Mouse (Mus musculus) heart, postnatal 0 days (tissue): ENCODE measurements around the gene Zfp937. TPM values are rescaled to one million over a fixed set of nuclear protein-coding genes. Genes with fewer than 3 reads are reported as not detected.
"Not testable (repeated sequence)": the region's sequence is repeated elsewhere in the genome, so short reads cannot be mapped to it uniquely, and the experiment has no call there.

ENCODE experiments used
- ATAC-seq: fragments of 200-750 bp; cut with Nextera tagmentation; 2 replicates; pipeline ENCODE4 v1.8.0; 2017; ENCODE audit warnings: low read depth, moderate number of reproducible peaks, moderate library complexity; ENCODE audit not compliant: insufficient read depth
- DNase-seq: peaks from one replicate; pipeline ENCODE4 v3.0.0-alpha.2; 2016; ENCODE audit warnings: low spot score
- H3K27ac ChIP-seq: fragments of 300-500 bp; sonication (generic); 2 replicates; pipeline ENCODE4 v1.5.1; 2014; ENCODE audit warnings: low read depth, mild to moderate bottlenecking
- H3K27me3 ChIP-seq: fragments of 300-500 bp; sonication (generic); 2 replicates; pipeline ENCODE4 v1.6.1; 2014; ENCODE audit warnings: low read length, mixed read lengths; ENCODE audit not compliant: control insufficient read depth, insufficient read depth
- H3K36me3 ChIP-seq: fragments of 300-500 bp; sonication (generic); replicated peaks from 2 replicates; pipeline ENCODE4 v1.6.1; 2014; ENCODE audit warnings: low read length, mixed read lengths; ENCODE audit not compliant: control insufficient read depth, insufficient read depth
- H3K4me1 ChIP-seq: fragments of 300-500 bp; sonication (generic); 2 replicates; pipeline ENCODE4 v1.6.1; 2014; ENCODE audit warnings: antibody characterized with exemption; ENCODE audit not compliant: control insufficient read depth, insufficient read depth
- H3K4me2 ChIP-seq: fragments of 300-500 bp; sonication (generic); 2 replicates; pipeline ENCODE4 v1.6.1; 2014; ENCODE audit warnings: low read depth, mild to moderate bottlenecking, low read length, moderate library complexity
- H3K4me3 ChIP-seq: fragments of 300-500 bp; sonication (generic); 2 replicates; pipeline ENCODE4 v1.5.1; 2014; ENCODE audit warnings: low read depth, low read length
- H3K9ac ChIP-seq: fragments of 300-500 bp; sonication (generic); replicated peaks from 2 replicates; pipeline ENCODE4 v1.6.1; 2014; ENCODE audit warnings: low read depth, low read length, mixed read lengths
- H3K9me3 ChIP-seq: fragments of 300-500 bp; sonication (generic); replicated peaks from 2 replicates; pipeline ENCODE4 v1.6.1; 2016; ENCODE audit warnings: low read length; ENCODE audit not compliant: control insufficient read depth
- CTCF ChIP-seq: IDR thresholded peaks from 2 replicates; pipeline ENCODE4 v1.5.1; 2016; ENCODE audit warnings: antibody characterized with exemption, control low read depth, low read depth
- EP300 ChIP-seq: IDR thresholded peaks from 2 replicates; pipeline ENCODE4 v1.6.1; 2016; ENCODE audit warnings: antibody characterized with exemption, low read depth
- WGBS: fragments of 180-500 bp; shearing (Covaris S2); extraction: QIAGEN DNeasy Blood & Tissue Kit; methylation state at CpG from one replicate; pipeline ENCODE4 v1.1.7; 2014; 5-methylcytosine and 5-hydroxymethylcytosine counted together
- polyA plus RNA-seq: library from polyadenylated mRNA; unstranded; fragments of >200 nt; fragmentation: Nextera tagmentation; extraction: Ambion mirVana; gene quantifications from 2 replicates; pipeline ENCODE4 v1.2.1, GENCODE M21; 2015
- total RNA-seq: library from RNA; depleted of rRNA; stranded (reverse); fragments of >200 nt; gene quantifications from 2 replicates; pipeline ENCODE4 v1.2.3, GENCODE M21; 2014; ENCODE audit warnings: low replicate concordance; rRNA removed

Zfp937 gene
- total and polyA plus RNA-seq, 2 experiments from 2014 or later, result 1.4 to 1.9 TPM

DNA sequence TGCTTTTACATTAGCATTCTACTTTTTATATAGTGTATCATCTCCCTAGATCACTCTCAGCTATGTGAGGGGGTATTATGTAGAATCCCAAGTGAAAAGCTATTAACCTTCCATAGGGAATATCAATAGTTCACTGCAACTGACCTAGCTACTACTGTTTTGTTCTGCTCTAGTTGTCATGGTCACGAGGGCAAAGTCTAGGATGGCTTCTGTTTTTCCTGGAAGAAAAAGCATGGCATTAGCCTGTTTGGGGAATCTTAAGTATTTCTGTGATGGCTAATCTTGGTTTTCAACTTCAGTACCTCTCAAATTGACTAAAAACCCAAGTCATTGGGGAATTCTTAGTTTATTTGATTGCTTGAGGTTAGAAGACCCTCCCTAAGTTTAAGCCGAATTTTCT, 25.3 kb downstream of the Zfp937 start:
- no peak overlapping the region for H3K9ac ChIP-seq
- H3K27ac ChIP-seq, result no peak overlapping the region
- TF ChIP-seq CTCF, result no peak
- TF ChIP-seq EP300, result no peak
- H3K27me3 ChIP-seq, result no peaks in the 10 kb centered on the region
- peaks cover 19% of the 10 kb centered on the region for H3K9me3 ChIP-seq
- ATAC-seq, result no peak
- H3K4me1 ChIP-seq, result no peaks in the 10 kb centered on the region
- WGBS, result 75% methylated on average over 2 of the region's 2 CpGs
- DNase-seq, result no peak
- H3K4me3 ChIP-seq, result no peak overlapping the region
- no peak overlapping the region for H3K4me2 ChIP-seq
- peaks cover 1% of the 10 kb centered on the region; the same call in 1 of the 2 replicates for H3K36me3 ChIP-seq

DNA sequence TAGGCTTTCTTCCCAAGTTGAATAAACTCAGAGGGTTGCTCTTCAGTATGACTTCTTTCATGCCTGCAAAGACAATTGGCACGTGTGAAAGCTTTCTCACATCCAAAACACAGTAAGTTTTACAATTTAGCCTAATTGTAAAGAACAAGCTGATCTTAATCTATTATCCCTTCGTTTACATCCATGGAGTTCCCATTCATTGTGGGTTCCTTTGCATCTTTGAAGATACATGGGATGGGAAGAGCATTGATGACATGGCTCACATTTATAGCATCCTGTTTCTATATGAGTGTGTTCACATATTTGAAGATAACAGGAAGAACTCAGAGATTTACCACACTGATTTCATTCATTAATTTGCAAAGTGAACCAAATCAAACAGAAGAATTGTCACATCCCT, 37.6 kb downstream of the Zfp937 start, which contains the start of gene Gm21994:
Gm21994 (minus strand) TSS at position 101 of the 400 bp plus-strand sequence.
- H3K4me2 ChIP-seq, H3K4me1 ChIP-seq, H3K9ac ChIP-seq, H3K9me3 ChIP-seq, DNase-seq, H3K27ac ChIP-seq, H3K36me3 ChIP-seq, ATAC-seq, H3K27me3 ChIP-seq, H3K4me3 ChIP-seq: not testable (repeated sequence)
- WGBS, result 33% methylated on average over 2 of the region's 2 CpGs

DNA sequence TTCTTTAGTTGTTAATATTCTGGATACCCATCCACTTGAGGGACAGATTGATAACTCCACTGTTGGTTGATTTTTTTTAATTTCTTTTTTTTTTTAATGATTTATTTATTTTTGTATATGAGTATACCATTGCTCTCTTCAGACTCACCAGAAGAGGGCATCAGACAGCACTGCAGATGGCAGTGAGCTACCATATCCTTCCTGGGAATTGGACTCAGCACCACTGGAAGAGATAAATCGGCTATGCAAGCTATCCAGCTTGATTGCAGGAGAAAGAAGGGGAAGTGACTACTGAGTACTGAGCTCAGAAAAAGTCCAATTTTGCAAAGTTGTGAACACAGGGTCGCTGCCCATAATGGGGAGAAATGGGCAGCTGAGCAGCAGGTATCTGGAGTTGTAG, 39.0 kb downstream of the Zfp937 start:
- H3K36me3 ChIP-seq, H3K4me3 ChIP-seq, ATAC-seq, H3K9ac ChIP-seq, H3K27ac ChIP-seq, H3K27me3 ChIP-seq, DNase-seq, H3K9me3 ChIP-seq, H3K4me2 ChIP-seq, H3K4me1 ChIP-seq: not testable (repeated sequence)
- 63% methylated on average over 2 of the region's 2 CpGs for WGBS

DNA sequence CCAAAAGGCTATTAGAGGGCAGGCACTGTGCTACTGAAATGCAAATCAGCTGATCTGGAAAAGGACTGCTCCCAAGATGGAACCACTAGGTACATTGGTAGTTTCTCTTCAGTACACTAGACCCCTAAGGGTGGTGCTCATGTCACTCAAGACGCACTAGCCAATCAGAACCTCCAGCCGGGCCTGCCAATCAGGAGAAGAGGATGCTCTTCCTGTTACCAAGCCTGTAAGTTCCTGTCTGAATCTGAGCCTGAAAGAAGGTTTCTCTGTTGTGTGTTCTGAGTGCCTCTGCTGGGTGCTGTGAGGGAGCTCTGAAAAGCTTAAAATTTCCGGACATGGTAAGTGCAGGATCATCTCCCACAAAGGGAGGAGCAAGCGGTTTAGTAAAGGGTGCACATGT, 39.4 kb downstream of the Zfp937 start, which contains the start of gene Gm14124:
Gm14124 (plus strand) TSS at position 227 of the 400 bp plus-strand sequence.
- not testable (repeated sequence) for H3K27ac ChIP-seq, H3K36me3 ChIP-seq, ATAC-seq, H3K9me3 ChIP-seq, H3K4me3 ChIP-seq, H3K4me2 ChIP-seq, H3K9ac ChIP-seq, H3K4me1 ChIP-seq, H3K27me3 ChIP-seq, DNase-seq
- WGBS, result 54% methylated on average over 3 of the region's 4 CpGs

Other genes with a start within 250 kb of the Zfp937 start
- gene Zfp120, start 81.4 kb upstream of the Zfp937 start, total RNA-seq, result 1.4 and 5.7 TPM in 2 replicates
- 4.7 and 5.8 TPM in 2 replicates for gene Zfp120, start 81.4 kb upstream of the Zfp937 start, polyA plus RNA-seq
- gene Gm10770, start 38.4 kb upstream of the Zfp937 start, total RNA-seq, result not detected in 2 replicates
- not detected in 2 replicates for gene Gm10770, start 38.4 kb upstream of the Zfp937 start, polyA plus RNA-seq
- not detected in 2 replicates for gene Gm14139, start 36.3 kb upstream of the Zfp937 start, total RNA-seq
- gene Gm14139, start 36.3 kb upstream of the Zfp937 start, polyA plus RNA-seq, result not detected in 2 replicates
- not detected in 2 replicates for gene Gm21994, start 37.5 kb downstream of the Zfp937 start, total RNA-seq
- gene Gm21994, start 37.5 kb downstream of the Zfp937 start, polyA plus RNA-seq, result 1.4 and 1.5 TPM in 2 replicates
- gene Gm14124, start 39.4 kb downstream of the Zfp937 start, total RNA-seq, result not detected in 2 replicates
- not detected in 2 replicates for gene Gm14124, start 39.4 kb downstream of the Zfp937 start, polyA plus RNA-seq
- gene Gm10130, start 105.6 kb downstream of the Zfp937 start, total RNA-seq, result not detected in 2 replicates
- 0.67 and 1.2 TPM in 2 replicates for gene Gm10130, start 105.6 kb downstream of the Zfp937 start, polyA plus RNA-seq
- gene 3300002I08Rik, start 144.7 kb downstream of the Zfp937 start, total RNA-seq, result 10.7 TPM in 1 of 2 replicates, not detected in the other
- 2.9 and 3.6 TPM in 2 replicates for gene 3300002I08Rik, start 144.7 kb downstream of the Zfp937 start, polyA plus RNA-seq
- gene Zfp442, start 233.4 kb downstream of the Zfp937 start, total RNA-seq, result 0.95 and 1.9 TPM in 2 replicates
- gene Zfp442, start 233.4 kb downstream of the Zfp937 start, polyA plus RNA-seq, result 3.0 and 4.1 TPM in 2 replicates